Mouse (Mus musculus) cerebellum, adult 2 months (tissue): ENCODE measurements around the gene Cyp2j9. TPM values are rescaled to one million over a fixed set of nuclear protein-coding genes. Genes with fewer than 3 reads are reported as not detected.
A peak's percentile ranks its signal among the peaks of the same experiment; 100 is the strongest.

Source experiments
- DNase-seq, 2 experiments: peaks; one replicate each; pipeline ENCODE4 v3.0.0; 2021
- H3K27ac ChIP-seq: fragments of 200-500 bp; 2 replicates; pipeline ENCODE4 v1.5.1; 2012; ENCODE audit warnings: low read length, control low read depth, inconsistent platforms; ENCODE audit not compliant: insufficient read depth
- H3K27me3 ChIP-seq: fragments of 200-500 bp; 2 replicates; pipeline ENCODE4 v1.6.1; 2012; ENCODE audit warnings: inconsistent platforms, mild to moderate bottlenecking, low read length, moderate library complexity; ENCODE audit not compliant: control insufficient read depth, insufficient read depth
- H3K4me1 ChIP-seq: fragments of 200-500 bp; 2 replicates; pipeline ENCODE4 v1.6.1; 2011; ENCODE audit warnings: low read length; ENCODE audit not compliant: control insufficient read depth, insufficient read depth
- H3K4me3 ChIP-seq: fragments of 200-500 bp; replicated peaks from 2 replicates; pipeline ENCODE3; 2011; ENCODE audit warnings: mild to moderate bottlenecking, low read depth, low read length, control low read depth; ENCODE audit not compliant: insufficient read depth
- CTCF ChIP-seq: fragments of 200-500 bp; IDR thresholded peaks from 2 replicates; pipeline ENCODE4 v1.5.1; 2011; ENCODE audit warnings: low read depth, mild to moderate bottlenecking, control low read depth, low read length, moderate library complexity, borderline replicate concordance; ENCODE audit not compliant: insufficient read depth
- POLR2A ChIP-seq: fragments of 200-500 bp; IDR thresholded peaks from 2 replicates; pipeline ENCODE4 v1.6.1; 2011; ENCODE audit warnings: low read length, control low read depth, borderline replicate concordance; ENCODE audit not compliant: insufficient read depth
- WGBS: fragments of 180-500 bp; shearing (Covaris S2); methylation state at CpG from one replicate; pipeline ENCODE4 v1.1.7; 2018; 5-methylcytosine and 5-hydroxymethylcytosine counted together
- polyA plus RNA-seq: library from polyadenylated mRNA; depleted of rRNA; stranded (reverse); fragments of >200 nt; gene quantifications from 2 replicates; pipeline ENCODE4 v1.2.3, GENCODE M21; 2012; rRNA removed

Gene Cyp2j9
- polyA plus RNA-seq, 1 experiment: 38.4 TPM

DNA sequence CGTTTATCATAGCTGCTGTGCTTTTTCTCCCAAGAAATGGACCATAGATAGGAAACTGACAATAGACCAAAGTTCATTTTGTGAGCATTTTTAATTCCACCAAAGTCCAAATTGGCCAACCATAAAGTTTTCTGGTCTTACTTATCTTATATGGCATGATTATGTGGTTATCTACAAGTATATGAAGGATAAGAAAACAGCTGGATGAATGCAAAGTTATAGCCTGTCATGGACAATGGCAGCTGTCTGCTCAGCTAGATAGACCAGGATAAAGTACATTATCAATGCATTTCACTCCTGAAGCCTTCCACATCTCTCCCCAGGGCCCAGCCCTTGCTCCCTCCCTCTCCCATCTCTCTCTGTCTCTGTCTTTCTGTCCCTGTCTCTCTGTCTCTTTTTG is 30.9 kb downstream of the Cyp2j9 start:
- no peak overlapping the region for H3K27ac ChIP-seq
- H3K4me1 ChIP-seq: no peaks in the 10 kb centered on the region
- WGBS: 60% methylated on average over 1 of the region's 1 CpGs
- DNase-seq: no peak
- H3K27me3 ChIP-seq: no peaks in the 10 kb centered on the region
- no peak overlapping the region for H3K4me3 ChIP-seq
- TF ChIP-seq CTCF (no peak), POLR2A (no peak)

DNA sequence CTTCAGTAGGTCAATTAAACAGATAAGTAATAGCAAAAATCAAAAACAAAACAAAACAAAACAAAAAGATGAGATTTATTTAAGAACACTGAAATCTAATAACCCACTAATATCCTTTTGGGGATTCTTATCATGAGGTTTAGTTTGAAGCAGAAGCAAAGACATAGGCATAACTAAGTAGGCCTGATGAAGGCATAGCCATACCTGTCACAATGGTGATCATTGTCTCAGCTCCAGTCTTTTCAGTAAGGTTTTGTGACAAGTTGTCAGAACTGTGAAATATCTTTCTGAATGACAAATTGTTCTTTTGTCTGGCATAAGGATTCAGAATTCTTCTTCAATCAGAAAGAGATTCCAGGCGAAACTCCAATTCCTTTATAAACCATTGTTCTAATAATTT is 31.6 kb downstream of the Cyp2j9 start:
- H3K27ac ChIP-seq: no peak overlapping the region
- TF ChIP-seq POLR2A (no peak), CTCF (no peak)
- H3K4me1 ChIP-seq: no peaks in the 10 kb centered on the region
- H3K4me3 ChIP-seq: no peak overlapping the region
- no peaks in the 10 kb centered on the region for H3K27me3 ChIP-seq
- no peak for DNase-seq
- 65% methylated on average over 1 of the region's 1 CpGs for WGBS

DNA sequence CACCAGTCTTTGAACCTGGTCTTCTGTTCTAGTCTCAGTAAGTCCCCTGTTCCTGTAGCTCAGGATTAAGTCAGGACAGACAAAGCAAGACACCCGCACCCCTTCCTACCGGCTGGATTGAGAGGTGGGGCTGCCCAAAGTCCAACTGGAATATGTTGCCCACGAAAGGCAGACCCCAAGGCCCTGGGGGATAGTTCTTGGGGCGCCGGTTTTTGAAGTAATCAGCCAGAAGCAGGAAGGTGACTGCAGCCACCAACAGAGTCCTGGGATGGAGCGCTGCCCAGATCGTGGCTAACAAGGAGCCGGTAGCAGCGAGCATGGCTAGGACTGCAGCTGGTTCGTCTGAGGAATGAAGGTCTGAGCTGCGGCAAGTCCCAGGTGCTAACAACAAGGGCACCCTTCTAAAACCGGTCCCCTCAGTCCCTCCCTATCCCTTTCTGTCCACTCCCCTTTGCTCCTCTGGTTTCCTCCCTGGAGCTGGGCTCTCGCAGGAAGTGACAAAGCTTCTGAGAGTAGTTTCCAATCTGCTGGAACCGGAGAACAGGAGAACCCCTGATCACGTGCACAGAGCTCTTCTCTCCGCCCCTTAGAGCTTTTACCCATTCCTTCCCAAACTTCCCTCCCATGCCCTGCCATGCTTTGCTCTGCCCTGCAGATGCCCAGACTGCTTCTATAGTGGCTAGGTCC is 38.1 kb downstream of the Cyp2j9 start, which contains the start of gene Cyp2j6:
TSS of gene Cyp2j6 (minus strand) at position 529 of the 687 bp plus-strand sequence.
- peak within 1 kb of the TSS; percentile 46 for H3K4me3 ChIP-seq
- no peak within 1 kb of the TSS for H3K27ac ChIP-seq
- peak; percentile 13 to 16 for DNase-seq
- WGBS: 2% methylated on average over 16 of the region's 16 CpGs
- H3K27me3 ChIP-seq: no peaks in the 10 kb centered on the region
- no peaks in the 10 kb centered on the region for H3K4me1 ChIP-seq
- no peak for TF ChIP-seq CTCF
- TF ChIP-seq POLR2A: no peak

DNA sequence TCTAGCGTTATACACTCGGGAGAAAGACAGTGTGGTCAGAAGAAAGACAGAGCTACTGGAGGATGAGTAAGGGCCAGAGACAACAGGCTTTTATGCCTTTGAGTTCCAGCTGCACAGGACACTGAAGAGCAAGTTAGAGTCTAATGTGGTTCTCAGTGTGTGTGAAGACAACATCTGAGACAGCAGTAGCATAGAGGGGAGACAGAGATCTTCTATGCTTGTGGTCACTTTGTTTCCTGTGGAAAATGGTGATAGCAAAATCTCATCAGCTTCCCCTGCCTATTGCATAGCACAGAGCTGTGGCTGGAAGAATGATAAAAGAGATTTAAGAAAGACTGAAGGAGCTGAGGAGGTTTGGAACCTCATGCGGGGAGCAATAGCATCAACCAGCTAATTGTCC is 39.8 kb downstream of the Cyp2j9 start:
- H3K27ac ChIP-seq: no peak overlapping the region
- DNase-seq: no peak

DNA sequence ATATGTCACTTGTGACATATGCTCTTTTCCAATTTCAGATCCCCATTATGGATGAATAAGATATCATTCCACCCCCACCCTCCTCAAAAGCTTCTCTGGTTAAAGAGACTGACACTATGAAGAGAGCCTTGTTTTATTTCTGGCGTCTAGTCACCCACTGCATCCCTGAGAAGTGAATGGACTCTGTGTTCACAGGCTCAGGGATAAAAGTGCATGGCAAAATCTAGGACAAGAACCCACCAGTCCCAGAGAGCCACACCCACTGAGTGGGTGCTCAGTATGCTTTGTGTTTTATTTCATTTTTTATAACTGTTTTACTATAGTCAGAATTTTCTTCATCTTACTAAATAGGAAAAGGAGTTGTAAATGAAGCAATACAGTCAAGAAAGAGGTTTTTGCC is 45.4 kb downstream of the Cyp2j9 start:
- TF ChIP-seq POLR2A (no peak), CTCF (no peak)
- 39% methylated on average over 1 of the region's 1 CpGs for WGBS
- H3K27ac ChIP-seq: no peak overlapping the region
- DNase-seq: no peak
- H3K27me3 ChIP-seq: no peaks in the 10 kb centered on the region
- H3K4me3 ChIP-seq: no peak overlapping the region
- no peaks in the 10 kb centered on the region for H3K4me1 ChIP-seq

More for the DNA sequence above, 39.8 kb downstream of the Cyp2j9 start:
- Histone ChIP-seq H3K4me3 (no peak overlapping the region), H3K27me3 (no peaks in the 10 kb centered on the region), H3K4me1 (no peaks in the 10 kb centered on the region)
- WGBS: 92% methylated on average over 3 of the region's 3 CpGs
- TF ChIP-seq CTCF (no peak), POLR2A (no peak)

DNA sequence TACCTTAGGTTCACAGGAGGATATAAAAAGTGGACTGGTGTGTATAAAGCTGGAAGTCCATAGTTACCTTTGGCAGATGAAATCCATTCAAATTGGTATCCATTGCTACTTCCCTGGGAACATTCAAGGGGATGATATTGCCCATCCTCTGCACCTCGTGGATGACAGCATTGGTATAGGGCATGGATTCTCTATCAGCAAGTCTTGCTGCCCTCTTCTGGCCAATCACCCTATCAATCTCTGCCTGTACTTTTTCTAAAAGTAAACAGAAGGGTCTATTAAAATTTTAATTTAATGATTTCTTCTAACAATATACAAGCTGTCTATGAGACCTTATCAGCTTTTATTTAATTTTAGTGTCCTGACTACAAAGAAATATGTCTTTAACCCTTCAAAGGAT is 65.6 kb downstream of the Cyp2j9 start:
- H3K27me3 ChIP-seq: no peaks in the 10 kb centered on the region
- TF ChIP-seq CTCF: no peak
- TF ChIP-seq POLR2A: no peak
- no peaks in the 10 kb centered on the region for H3K4me1 ChIP-seq
- no peak overlapping the region for H3K4me3 ChIP-seq
- WGBS: 11% methylated on average over 1 of the region's 1 CpGs
- H3K27ac ChIP-seq: no peak overlapping the region
- DNase-seq: no peak

DNA sequence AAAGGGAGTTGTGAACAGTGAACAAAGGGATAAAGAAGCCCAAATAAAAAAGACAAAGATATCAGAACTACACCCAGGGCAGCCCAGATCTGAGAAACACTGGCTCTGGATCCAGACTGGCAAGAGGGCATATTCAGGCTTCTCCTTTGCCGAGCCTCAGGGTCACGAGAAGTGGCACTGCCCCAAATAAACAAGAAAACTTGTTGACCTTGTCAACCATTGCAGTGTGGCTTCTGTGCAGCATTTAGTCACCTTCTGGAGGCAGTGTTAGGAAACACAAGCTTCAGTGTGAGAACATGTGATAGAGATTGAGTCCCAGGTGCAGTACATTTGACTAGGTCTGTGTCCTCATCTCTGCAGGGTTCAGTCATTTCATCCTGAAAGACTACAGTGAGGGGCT is 69.1 kb downstream of the Cyp2j9 start:
- Histone ChIP-seq H3K27ac (no peak overlapping the region), H3K4me1 (no peaks in the 10 kb centered on the region), H3K27me3 (no peaks in the 10 kb centered on the region), H3K4me3 (no peak overlapping the region)
- WGBS: 71% methylated on average over 2 of the region's 2 CpGs
- no peak for DNase-seq
- no peak for TF ChIP-seq POLR2A
- no peak for TF ChIP-seq CTCF

Other genes with a start within 250 kb of the Cyp2j9 start
- gene Cyp2j11, start 242.9 kb downstream of the Cyp2j9 start, polyA plus RNA-seq: not detected in 2 replicates
- gene Cyp2j8, start 84.2 kb downstream of the Cyp2j9 start, polyA plus RNA-seq: 0.18 and 0.19 TPM in 2 replicates
- gene Cyp2j6, start 37.9 kb downstream of the Cyp2j9 start, polyA plus RNA-seq: 10.7 and 12.8 TPM in 2 replicates
- not detected in 2 replicates for gene Cyp2j5, start 72.6 kb upstream of the Cyp2j9 start, polyA plus RNA-seq
- gene Gm12695, start 193.6 kb upstream of the Cyp2j9 start, polyA plus RNA-seq: not detected in 2 replicates